ENCODE assay signal across 8 mouse cellular contexts in the genomic region with DNA sequence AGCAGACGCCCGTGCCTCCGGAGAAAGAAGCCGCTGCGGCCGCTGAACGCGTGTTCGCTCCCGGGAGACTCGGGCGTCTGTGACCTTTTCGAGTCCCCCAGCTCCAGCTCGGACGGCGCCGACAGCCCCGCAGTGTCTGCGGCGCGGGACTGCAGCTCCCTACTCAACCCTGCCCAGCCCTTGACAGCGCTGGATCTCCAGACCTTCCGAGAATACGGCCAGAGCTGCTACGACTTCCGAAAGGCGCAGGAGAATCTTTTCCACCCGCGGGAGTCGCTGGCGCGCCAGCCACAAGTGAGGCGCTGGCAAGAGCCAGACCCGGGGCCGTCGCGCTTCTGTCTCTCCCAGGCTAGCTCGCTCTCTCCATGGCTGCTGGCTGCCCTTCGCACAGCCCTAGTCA. TPM values are rescaled to one million over a fixed set of nuclear protein-coding genes. Genes with fewer than 3 reads are reported as not detected.
A peak's percentile ranks its signal among the peaks of the same experiment; 100 is the strongest.
DNase-seq lines count a peak whose midpoint lies in the region; ATAC-seq and TF ChIP-seq lines count a peak whose summit lies in the region.

No protein-coding gene starts in this region.

- TF ChIP-seq POLR2A in kidney, adult 2 months (IDR thresholded peaks at IDR 0.05; ENCODE audit: low read depth, low read length): no peak

- CTCF ChIA-PET in Patski (lab: Charles Lee): interaction anchor here (1.1 kb wide), 1 partner anchor 30 kb away, joined by 3 read pairs; no protein-coding TSS in a partner anchor

- POLR2A ChIA-PET in Patski (lab: Charles Lee): interaction anchor here (0.7 to 1.2 kb wide), 2 partner anchors 62 to 267 kb away, joined by 3 to 4 read pairs; no protein-coding TSS in a partner anchor

- in situ Hi-C loops in Patski (cut with MboI; ENCODE audit: low pct_unique_long_range_greater_than_20kb): loop anchor here (5.0 to 25.0 kb wide), 2 partner anchors 49 to 701 kb away; partner anchors contain the start of genes Ankrd55 and Cdc20b

- no peaks in the 10 kb centered on the region for H3K27me3 ChIP-seq in kidney, adult 2 months (replicated peaks; ENCODE audit: control insufficient read depth, insufficient read depth, low read length)
- peaks cover 32% of the 10 kb centered on the region for H3K27me3 ChIP-seq in Patski
- peaks cover 64% of the 10 kb centered on the region for H3K27me3 ChIP-seq in forebrain, embryonic 15.5 days
- H3K27me3 ChIP-seq in liver, embryonic 15.5 days: peaks cover 91% of the 10 kb centered on the region

- H3K9ac ChIP-seq in forebrain, embryonic 15.5 days (replicated peaks): peak overlapping the region; percentile 37
- H3K9ac ChIP-seq in liver, embryonic 15.5 days: peak overlapping the region; percentile 21; the same call in 1 of the 2 replicates

- peak; percentile 40 for ATAC-seq in Patski
- peak; percentile 41 for ATAC-seq in forebrain, embryonic 15.5 days (replicated peaks)
- peak; percentile 11 for ATAC-seq in liver, embryonic 15.5 days (ENCODE audit: insufficient read depth)

- no peak overlapping the region for H3K27ac ChIP-seq in kidney, adult 2 months (ENCODE audit: insufficient read depth, low read depth, low read length)
- H3K27ac ChIP-seq in forebrain, embryonic 15.5 days (replicated peaks): no peak overlapping the region
- no peak overlapping the region for H3K27ac ChIP-seq in liver, embryonic 15.5 days (replicated peaks)

- 0 out of 2 replicates have a peak, but pooled peaks cover 3% of the 10 kb centered on the region for H3K4me1 ChIP-seq in kidney, adult 2 months (ENCODE audit: control insufficient read depth, insufficient read depth, low read length)
- H3K4me1 ChIP-seq in forebrain, embryonic 15.5 days: peaks cover 40% of the 10 kb centered on the region
- peaks cover 21% of the 10 kb centered on the region for H3K4me1 ChIP-seq in liver, embryonic 15.5 days (replicated peaks)

- WGBS in kidney, adult 2 months: under 1% methylated on average over 39 of the region's 39 CpGs
- WGBS in forebrain, embryonic 15.5 days: under 1% methylated on average over 39 of the region's 39 CpGs
- WGBS in liver, embryonic 15.5 days (ENCODE audit: insufficient replicate concordance): under 1% methylated on average over 39 of the region's 39 CpGs

- peak overlapping the region; percentile 47 for H3K4me3 ChIP-seq in kidney, adult 2 months (ENCODE audit: insufficient read depth, low read depth, low read length)
- H3K4me3 ChIP-seq in forebrain, embryonic 15.5 days: peak overlapping the region; percentile 46
- peak overlapping the region; percentile 51 for H3K4me3 ChIP-seq in liver, embryonic 15.5 days (replicated peaks)

- no peaks in the 10 kb centered on the region for H3K9me3 ChIP-seq in forebrain, embryonic 15.5 days
- H3K9me3 ChIP-seq in liver, embryonic 15.5 days (replicated peaks): no peaks in the 10 kb centered on the region

- TF ChIP-seq CTCF in kidney, adult 2 months (conservative IDR thresholded peaks at IDR 0.05; ENCODE audit: insufficient read depth, insufficient read length, low read depth, low read length): no peak
- no peak for TF ChIP-seq CTCF in Patski (IDR thresholded peaks at IDR 0.05)

- H3K4me2 ChIP-seq in forebrain, embryonic 15.5 days (replicated peaks): peak overlapping the region; percentile 93
- H3K4me2 ChIP-seq in liver, embryonic 15.5 days: peak overlapping the region; percentile 75

- H3K36me3 ChIP-seq in kidney, adult 2 months (ENCODE audit: control insufficient read depth, insufficient read depth, low read length): no peaks in the 10 kb centered on the region
- H3K36me3 ChIP-seq in forebrain, embryonic 15.5 days: no peaks in the 10 kb centered on the region
- no peaks in the 10 kb centered on the region for H3K36me3 ChIP-seq in liver, embryonic 15.5 days (replicated peaks)

- no peak for DNase-seq in kidney, adult 2 months
- no peak for DNase-seq in kidney, postnatal 14 days
- DNase-seq in Patski (ENCODE audit: low read depth, low spot score): no peak
- no peak for DNase-seq in urinary bladder, postnatal 25 days (ENCODE audit: low spot score)
- no peak for DNase-seq in ovary, postnatal 14 days (ENCODE audit: low spot score)
- DNase-seq in right cerebral cortex, postnatal 14 days: no peak

RNA-seq across cellular contexts. Expression of gene Ccno, which starts 0.4 kb away (rescaled TPM):
- polyA plus RNA-seq in kidney, adult 2 months (2012; rRNA removed): 0.47 and 1.1 TPM in 2 replicates
- 0.12 TPM for polyA plus RNA-seq in Patski (2021)
- polyA plus RNA-seq in forebrain, embryonic 15.5 days (2015; fragmentation: Nextera tagmentation; extraction: Ambion mirVana): 1.2 and 2.3 TPM in 2 replicates
- 0.15 and 0.48 TPM in 2 replicates for polyA plus RNA-seq in liver, embryonic 15.5 days (2015; fragmentation: Nextera tagmentation; extraction: Ambion mirVana)

RNA-seq across cellular contexts. Expression of gene Mcidas, which starts 5.7 kb away (rescaled TPM):
- not detected in 2 replicates for polyA plus RNA-seq in kidney, adult 2 months (2012; rRNA removed)
- 0.03 TPM for polyA plus RNA-seq in Patski (2021)
- polyA plus RNA-seq in forebrain, embryonic 15.5 days (2015; fragmentation: Nextera tagmentation; extraction: Ambion mirVana): 0.69 and 1.1 TPM in 2 replicates
- not detected in 2 replicates for polyA plus RNA-seq in liver, embryonic 15.5 days (2015; fragmentation: Nextera tagmentation; extraction: Ambion mirVana)

RNA-seq across cellular contexts. Expression of gene Cdc20b, which starts 46.9 kb away (rescaled TPM):
- 0.05 TPM in 1 of 2 replicates, not detected in the other for polyA plus RNA-seq in kidney, adult 2 months (2012; rRNA removed)
- polyA plus RNA-seq in Patski (2021): not detected
- polyA plus RNA-seq in forebrain, embryonic 15.5 days (2015; fragmentation: Nextera tagmentation; extraction: Ambion mirVana): 0.52 and 0.64 TPM in 2 replicates
- polyA plus RNA-seq in liver, embryonic 15.5 days (2015; fragmentation: Nextera tagmentation; extraction: Ambion mirVana): not detected in 2 replicates

RNA-seq across cellular contexts. Expression of gene Gpx8, which starts 58.2 kb away (rescaled TPM):
- polyA plus RNA-seq in kidney, adult 2 months (2012; rRNA removed): 6.5 and 9.2 TPM in 2 replicates
- 105 TPM for polyA plus RNA-seq in Patski (2021)
- 43.9 and 47.7 TPM in 2 replicates for polyA plus RNA-seq in forebrain, embryonic 15.5 days (2015; fragmentation: Nextera tagmentation; extraction: Ambion mirVana)
- 5.7 and 6.7 TPM in 2 replicates for polyA plus RNA-seq in liver, embryonic 15.5 days (2015; fragmentation: Nextera tagmentation; extraction: Ambion mirVana)
